Mouse (Mus musculus) mesoderm, embryonic 11.5 days (tissue): ENCODE measurements around the gene Ficd.
"Not testable (repeated sequence)": the region's sequence is repeated elsewhere in the genome, so short reads cannot be mapped to it uniquely, and the experiment has no call there.

Experiments used
- DNase-seq: peaks from one replicate; pipeline ENCODE4 v3.0.0-alpha.2; 2012; ENCODE audit warnings: low read depth, low spot score

Gene Ficd

DNA sequence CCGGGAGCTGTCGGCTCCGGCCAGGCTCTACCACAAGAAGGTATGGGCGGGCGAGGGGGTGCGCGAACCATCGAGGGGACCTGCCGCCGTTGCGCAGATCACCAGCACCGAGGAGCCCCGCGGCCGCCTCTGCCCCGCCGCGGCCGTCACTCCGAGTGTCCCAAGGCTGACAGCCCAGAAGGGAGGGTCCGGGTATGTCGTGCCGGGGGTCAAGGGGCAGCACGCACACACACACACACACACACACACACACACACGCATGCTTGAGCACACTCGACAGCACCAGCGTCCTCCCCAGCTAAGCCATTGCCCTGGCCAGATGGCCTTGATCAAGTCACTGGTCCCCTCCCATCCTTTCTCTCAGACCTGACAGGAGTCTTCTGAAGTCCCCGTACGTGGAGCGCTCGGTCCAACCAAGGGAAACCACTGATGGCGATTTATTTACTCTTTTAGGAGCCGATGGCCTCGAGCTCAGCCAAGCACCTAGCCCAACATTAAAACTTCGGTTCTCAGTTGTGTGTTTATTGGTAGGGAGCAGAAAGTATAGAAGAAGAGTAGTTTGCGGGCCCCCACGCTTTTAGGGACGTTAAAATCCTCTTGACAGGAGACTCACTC, 37.4 kb downstream of the Ficd start:
- DNase-seq = no peak

DNA sequence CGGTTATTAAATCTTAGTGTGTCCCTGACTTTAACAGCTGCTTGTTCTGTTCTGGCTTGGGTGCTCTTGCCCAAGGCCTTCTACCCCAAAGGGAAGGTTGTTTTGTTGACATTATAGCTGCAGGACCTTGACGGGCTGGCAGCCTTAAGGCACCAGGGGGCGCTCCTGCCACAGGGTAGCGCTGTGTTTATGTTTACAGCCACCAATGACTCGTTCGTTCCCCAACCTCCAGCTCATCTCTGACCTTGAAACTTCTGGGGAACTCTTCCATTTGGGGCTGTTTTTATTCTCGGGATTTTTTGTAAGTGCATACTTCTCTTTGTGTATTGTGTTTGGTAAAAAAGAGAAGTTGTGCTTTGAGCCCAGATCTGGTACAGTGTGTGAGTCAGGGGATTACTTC, 38.1 kb downstream of the Ficd start:
- DNase-seq = peak; percentile 87

DNA sequence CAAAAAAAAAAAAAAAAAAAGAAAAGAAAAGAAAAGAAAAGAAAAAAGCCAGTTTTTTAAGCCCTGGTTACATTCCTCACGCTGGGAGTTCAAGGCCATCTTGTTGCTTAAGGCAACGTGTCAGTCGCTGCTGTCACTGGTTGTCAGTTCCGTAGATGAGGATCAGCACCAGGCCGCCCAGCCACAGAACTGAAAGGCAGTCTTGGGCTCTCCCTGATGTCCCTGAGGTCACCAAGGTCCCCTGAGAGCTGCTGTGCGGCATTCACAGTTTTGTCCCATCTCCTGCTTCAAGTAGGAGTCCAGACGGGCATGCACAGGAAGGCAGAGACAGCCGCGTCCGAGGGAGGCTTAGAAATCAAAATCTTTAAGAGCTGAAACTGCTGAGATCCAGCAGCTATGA, 40.0 kb downstream of the Ficd start:
- DNase-seq = no peak

DNA sequence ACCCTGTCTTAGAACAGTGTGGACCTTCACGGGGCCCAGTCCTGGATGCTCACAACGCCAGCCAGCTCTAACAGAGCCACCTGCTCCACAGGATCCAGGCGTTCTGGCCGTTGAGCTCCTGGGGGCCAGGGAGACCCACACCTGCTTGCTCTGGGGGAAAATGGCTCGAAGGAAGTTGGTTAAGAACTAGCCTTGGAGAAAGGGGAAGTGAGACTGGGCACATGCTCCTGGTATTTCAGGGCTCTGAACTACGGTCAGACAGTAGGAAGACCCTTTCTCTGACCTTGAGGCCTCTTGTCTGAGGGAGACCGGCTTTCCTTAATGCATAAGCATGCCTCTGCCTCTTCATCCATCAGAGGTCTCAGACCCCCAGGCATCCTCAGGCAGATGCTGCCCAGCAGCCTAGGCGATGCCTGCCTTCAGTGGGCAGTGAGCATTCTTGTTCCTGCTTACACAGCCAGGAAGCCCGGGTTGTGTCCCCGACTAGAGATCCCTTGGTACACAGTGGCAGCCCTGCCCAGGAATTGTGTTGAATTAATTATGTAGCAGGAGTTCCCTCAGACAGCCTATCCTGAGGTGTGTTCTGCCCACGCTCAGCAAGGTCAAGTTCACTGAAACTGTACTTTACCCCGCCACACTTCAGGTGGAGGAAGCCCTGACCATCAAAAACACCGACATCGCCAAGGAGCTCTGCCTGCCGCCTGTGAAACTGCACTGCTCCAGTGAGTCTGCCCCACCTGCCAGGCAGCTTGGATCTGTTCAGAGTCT, 40.7 kb downstream of the Ficd start:
- DNase-seq = no peak

DNA sequence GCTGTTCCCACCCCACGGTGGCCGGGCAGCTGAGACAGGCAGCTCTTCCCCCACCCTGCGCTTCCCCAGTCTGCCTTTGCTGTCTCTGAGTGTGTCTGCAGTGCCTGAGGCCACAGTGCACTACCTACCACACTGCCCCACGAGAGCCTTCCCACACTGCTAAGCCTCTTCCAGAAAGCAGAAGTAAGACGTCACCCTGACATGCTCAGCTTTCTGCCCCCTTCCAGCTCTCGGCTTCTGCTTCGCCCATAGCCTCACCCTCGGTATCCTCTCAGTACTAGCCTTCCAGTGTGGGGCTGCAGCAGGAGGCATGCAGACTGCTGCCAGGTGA, 41.3 kb downstream of the Ficd start:
- DNase-seq = no peak

DNA sequence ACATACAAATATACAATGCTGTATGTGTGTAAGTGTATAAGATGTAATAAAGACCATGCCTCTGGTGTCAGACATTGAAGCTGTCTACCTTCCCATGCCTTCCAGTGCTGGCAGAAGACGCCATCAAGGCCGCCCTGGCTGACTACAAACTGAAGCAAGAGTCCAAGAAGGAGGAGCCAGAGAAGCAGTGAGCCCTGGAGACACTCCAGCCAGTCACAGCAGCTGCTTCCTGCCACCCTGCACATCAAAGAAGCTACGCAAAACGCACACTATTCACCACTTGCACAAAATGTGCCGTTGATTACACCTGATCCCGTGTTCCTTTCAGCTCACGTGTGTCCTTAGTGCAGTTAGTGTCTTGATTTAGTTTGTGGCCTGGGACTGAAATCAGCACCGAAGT, 42.1 kb downstream of the Ficd start:
- not testable (repeated sequence) for DNase-seq

DNA sequence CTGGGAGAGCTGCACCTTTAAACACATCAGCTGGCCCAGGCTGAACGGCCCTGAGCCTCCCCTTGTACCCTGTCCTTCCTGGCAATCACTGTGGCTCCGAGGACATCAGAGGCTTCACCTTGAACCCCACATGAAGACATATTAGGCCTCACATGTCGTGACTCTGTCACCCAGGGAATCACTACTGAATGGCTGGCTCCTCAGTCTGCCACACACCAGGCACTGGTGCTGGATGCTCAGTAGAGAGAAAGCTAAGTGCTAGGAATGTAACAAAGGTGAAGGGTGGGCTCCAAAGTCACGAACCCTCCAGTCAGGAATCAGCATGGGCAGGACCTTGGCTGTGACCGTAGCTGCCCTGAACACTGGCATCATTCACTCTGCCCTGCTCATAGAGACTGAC, 44.0 kb downstream of the Ficd start:
- DNase-seq = no peak

DNA sequence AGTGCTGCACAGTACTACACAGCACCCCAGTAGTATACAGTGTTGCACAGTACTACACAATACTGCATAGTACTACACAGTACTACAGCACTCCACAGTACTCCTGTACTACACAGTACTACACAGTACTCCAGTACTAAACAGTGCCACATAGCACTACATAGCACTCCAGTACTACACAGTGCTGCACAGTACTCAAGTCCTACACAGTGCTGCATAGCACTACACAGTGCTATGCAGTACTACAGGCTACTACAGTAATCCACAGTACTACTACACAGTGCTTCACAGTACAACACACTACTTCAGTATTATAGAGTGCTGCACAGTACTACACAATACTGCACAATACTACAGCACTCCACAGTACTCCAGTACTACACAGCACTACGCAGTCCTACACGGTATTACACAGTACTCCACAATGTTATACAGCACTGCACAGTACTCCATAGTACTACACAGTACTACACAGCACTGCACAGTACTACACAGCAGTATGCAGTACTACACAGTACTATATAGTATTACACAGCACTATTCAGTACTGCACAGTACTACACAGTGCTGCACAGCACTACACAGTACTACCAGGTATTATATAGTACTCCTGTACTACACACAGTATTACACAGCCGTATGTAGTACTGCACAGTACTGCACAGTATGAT, 44.6 kb downstream of the Ficd start:
- no peak for DNase-seq

DNA sequence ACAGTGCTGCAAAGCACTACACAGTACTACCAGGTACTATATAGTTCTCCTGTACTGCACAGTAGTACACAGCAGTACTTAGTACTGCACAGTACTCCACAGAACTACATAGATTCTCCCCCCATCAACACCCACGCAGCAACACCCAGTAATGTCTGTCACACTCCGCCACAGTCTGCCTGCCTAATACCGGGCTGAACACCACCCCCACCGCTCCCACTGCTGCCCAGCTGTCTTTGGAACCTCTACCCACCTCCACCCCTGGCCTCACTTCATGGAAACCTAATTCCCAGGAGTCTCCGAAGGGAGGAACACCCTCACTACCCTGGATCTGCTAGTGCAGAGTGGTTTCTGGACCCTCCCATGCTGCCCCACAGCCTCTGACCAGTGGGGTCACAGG, 45.2 kb downstream of the Ficd start:
- DNase-seq = no peak

DNA sequence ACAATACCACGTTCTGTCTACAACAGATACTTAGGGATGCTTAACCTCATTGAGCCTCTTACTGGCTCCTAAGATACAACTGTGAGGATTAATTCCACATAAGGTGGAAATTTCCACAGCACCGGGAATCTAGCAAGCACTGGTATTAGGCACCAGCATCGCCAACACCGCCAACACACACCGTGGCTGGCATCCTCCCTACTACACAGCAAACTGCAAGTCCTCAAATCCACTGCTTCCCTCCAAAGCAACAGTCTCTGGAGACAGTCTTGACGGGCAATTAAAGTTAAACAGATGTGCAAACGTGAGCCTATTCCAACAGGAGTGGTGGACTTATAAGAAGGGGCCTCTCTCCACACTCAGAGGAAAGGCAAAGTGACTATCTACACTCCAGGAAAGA, 45.7 kb downstream of the Ficd start:
- no peak for DNase-seq

DNA sequence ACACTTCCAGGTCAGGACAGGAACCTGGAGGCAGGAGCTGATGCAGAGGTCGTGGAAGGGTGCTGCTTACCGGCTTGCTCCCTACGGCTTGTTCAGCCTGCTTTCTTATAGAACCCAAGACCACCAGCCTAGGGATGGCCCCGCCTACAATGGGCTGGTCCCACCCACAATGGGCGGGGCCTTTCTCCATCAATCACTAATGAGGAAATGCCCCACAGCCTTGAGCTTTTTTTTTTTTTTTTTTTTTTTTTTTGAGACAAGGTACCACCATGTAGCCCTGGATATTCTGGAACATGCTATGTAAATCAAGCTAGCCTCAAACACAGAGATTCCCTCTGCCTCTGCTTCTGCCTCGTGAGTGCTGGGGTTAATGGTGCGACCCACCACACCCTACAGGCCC, 46.3 kb downstream of the Ficd start:
- DNase-seq = no peak

DNA sequence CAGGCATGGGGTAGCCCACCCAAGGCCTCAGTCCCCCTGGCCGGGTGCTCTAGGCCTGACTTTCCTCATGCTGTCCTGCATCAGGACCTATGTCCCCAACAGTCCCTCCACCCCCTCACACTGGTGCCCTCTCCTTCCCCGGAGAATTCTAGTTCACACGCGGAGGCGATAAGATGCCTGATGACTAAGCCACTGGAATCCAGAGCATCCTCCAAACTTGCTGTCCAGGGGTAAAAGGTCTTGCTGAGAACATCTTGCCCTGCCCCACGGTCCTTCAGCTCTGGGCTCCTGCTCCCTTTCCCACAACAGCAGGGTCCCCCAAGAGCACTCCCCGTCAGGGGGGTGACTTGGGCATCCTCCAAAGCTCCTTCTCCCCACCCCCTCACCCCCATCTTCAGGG, 47.0 kb downstream of the Ficd start:
- DNase-seq = no peak

DNA sequence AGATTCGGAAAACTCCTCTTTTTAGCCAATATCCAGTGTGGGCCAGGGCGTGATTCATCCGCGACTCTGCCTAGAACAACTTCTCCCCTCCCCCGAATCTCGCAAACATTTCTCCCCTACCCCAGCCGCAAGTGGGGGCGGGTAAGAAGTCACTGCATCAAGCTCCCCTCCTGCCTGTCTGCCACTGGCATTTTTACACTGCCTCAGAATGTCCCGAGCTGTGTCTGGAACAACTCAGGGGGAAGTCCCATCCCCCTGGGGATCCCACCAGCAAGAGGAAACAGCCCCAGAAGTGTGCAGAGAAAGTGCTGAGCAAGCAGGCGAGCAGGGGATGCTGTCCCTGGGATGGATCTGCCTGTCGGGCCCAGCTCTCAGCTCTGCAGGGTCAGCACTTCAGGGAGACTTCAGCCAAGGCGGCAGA, 48.0 kb downstream of the Ficd start:
- peak; percentile 59 for DNase-seq

DNA sequence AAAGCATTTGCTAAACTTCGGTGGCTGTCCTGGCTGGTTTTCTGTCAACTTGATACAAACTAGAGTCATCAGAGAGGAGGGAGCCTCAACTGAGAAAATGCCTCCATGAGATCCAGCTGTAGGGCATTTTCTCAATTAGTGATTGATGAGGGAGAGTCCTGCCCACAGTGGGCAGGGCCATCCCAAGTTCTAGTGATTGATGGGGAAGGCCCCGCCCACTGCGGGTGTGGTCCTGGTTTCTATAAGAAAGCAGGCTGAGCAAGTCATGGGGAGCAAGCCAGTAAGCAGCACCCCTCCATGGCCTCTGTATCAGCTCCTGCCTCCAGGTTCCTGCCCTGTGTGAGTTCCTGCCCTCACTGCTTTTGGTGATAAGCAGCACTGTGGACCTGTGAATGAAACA, 48.5 kb downstream of the Ficd start:
- DNase-seq = not testable (repeated sequence)

DNA sequence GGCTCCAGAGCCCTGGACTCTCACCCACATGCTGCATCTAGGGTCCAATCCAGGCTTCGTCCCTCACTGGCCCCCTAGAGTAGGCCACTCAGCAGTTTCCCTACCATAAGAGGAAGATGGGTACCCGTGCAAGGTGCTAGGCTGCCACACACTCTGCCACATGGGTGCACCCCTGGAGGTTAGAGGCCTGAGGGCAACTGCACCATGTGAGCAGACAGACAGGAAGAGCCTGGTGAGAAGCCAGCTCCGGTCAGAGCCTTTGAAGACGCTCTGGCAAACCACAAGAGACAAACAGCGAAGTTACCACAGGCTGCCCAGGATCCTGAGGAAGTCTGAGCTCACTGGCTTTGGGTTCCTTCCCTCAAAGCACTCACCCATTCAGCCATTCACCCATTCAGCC, 51.4 kb downstream of the Ficd start:
- no peak for DNase-seq

DNA sequence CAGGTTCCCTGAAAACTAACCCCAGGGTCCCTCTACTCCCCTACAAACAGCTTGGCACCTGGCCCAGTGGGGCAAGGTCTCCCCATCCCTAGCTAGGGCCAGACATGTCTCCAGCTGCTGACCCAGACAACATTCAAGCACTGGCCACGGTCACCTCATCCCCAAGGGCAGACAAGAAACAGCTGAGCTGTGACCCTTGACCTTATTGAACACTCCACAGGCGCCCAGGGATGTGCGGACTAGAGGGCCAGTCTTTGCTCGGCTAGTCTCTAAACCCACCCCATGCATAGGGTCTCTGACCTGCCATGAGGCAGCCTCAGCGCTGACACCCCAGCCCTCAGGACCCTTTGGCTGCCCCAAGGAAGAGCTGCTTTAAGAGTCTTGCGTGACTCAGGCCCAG, 53.0 kb downstream of the Ficd start:
- DNase-seq = no peak

DNA sequence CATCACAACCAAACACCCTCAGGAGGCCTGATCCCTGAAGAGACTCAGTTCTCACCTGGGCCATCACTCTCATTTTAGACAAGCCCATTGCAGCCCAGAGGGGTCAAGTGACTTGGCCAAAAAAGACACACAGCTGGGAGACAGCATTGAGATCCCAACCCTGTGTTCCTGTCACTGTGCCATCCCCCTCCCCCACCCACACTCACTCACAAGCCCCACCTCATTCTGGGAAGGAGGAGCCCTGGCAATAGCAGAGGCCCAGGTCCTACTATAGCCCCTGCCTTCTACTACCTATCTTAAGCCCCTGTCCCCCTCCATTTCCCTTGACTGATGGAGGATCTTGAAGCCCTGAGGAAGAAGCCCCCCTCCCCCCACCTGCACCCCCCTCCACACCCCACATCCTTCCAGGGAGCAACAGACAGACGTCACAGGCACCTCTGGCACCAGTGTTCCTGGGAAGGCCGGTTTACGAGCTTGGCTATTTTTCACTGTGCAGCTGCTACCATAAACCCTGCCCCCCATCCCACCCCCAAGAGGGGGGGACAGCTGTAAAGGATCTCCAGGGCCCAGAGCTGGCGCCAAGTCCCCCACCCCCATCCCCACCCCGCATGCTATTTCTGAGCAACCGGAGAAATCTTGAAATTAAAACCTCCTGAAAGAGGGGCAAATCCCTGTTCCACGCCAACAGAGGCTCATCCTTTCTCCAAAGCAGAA, 53.6 kb downstream of the Ficd start:
- peak; percentile 61 for DNase-seq
